Mouse (Mus musculus) heart, adult 2 months (tissue): ENCODE measurements around the gene Vmn1r228.

ENCODE experiments used
- CTCF ChIP-seq: fragments of 200-600 bp; IDR thresholded peaks from 2 replicates; pipeline ENCODE4 v1.8.1; 2022; ENCODE audit warnings: antibody characterized with exemption, mild to moderate bottlenecking, moderate library complexity
- EP300 ChIP-seq: fragments of 200-500 bp; IDR thresholded peaks from 2 replicates; pipeline ENCODE4 v1.6.1; 2011; ENCODE audit warnings: low read depth, low read length, control low read depth; ENCODE audit not compliant: insufficient read depth
- POLR2A ChIP-seq: fragments of 200-500 bp; IDR thresholded peaks from 2 replicates; pipeline ENCODE4 v1.6.1; 2011; ENCODE audit warnings: mild to moderate bottlenecking, low read depth, low read length, control low read depth; ENCODE audit not compliant: insufficient read depth

DNA sequence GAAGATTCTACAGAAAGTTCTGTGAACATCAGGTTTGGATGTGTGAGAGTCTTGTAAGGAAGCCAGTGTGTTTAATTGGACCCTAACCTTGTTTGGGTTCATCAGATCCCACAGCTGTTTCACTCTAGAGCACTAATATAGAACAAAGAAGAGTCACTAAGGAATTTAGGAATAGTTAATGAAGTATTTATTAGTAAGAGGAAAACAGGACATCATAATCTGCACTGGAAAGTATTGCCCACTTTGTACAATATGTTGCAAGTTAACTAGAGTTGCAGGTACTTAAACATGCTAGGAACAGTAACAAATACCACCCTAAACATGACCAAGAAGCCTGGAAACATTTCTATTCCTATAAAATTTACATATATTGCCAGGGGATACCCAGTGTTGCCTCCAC lies at the start of gene Vmn1r228:
- TF ChIP-seq CTCF (no peak), EP300 (no peak), POLR2A (no peak)
